Mouse (Mus musculus) lung, embryonic 15.5 days (tissue): ENCODE measurements around the gene Zfp316. TPM values are rescaled to one million over a fixed set of nuclear protein-coding genes. Genes with fewer than 3 reads are reported as not detected.

ENCODE experiments used
- ATAC-seq: fragments of 200-750 bp; cut with Nextera tagmentation; 2 replicates; pipeline ENCODE4 v1.8.0; 2017; ENCODE audit warnings: moderate number of reproducible peaks, borderline replicate concordance; ENCODE audit not compliant: low FRiP score, low TSS enrichment; ENCODE audit errors: extremely low read depth
- H3K27ac ChIP-seq: fragments of 300-500 bp; sonication (generic); 2 replicates; pipeline ENCODE4 v1.5.1; 2015; ENCODE audit warnings: moderate library complexity, mild to moderate bottlenecking, inconsistent platforms
- H3K27me3 ChIP-seq: fragments of 300-500 bp; sonication (generic); 2 replicates; pipeline ENCODE4 v1.6.1; 2015; ENCODE audit warnings: inconsistent platforms
- H3K36me3 ChIP-seq: fragments of 300-500 bp; sonication (generic); 2 replicates; pipeline ENCODE4 v1.6.1; 2015; ENCODE audit warnings: inconsistent platforms
- H3K4me1 ChIP-seq: fragments of 300-500 bp; sonication (generic); 2 replicates; pipeline ENCODE4 v1.6.1; 2015; ENCODE audit warnings: inconsistent platforms
- H3K4me2 ChIP-seq: fragments of 300-500 bp; sonication (generic); 2 replicates; pipeline ENCODE4 v1.6.1; 2015; ENCODE audit warnings: inconsistent platforms, mild to moderate bottlenecking, moderate library complexity
- H3K4me3 ChIP-seq: fragments of 300-500 bp; sonication (generic); 2 replicates; pipeline ENCODE4 v1.5.1; 2015; ENCODE audit warnings: mild to moderate bottlenecking, inconsistent platforms
- H3K9ac ChIP-seq: fragments of 300-500 bp; sonication (generic); 2 replicates; pipeline ENCODE4 v1.6.1; 2015; ENCODE audit warnings: inconsistent platforms
- H3K9me3 ChIP-seq: fragments of 300-500 bp; sonication (generic); 2 replicates; pipeline ENCODE4 v1.6.1; 2016; ENCODE audit warnings: inconsistent platforms
- WGBS: fragments of 180-500 bp; shearing (Covaris S2); methylation state at CpG from one replicate; pipeline ENCODE4 v1.1.7; 2015; 5-methylcytosine and 5-hydroxymethylcytosine counted together
- polyA plus RNA-seq: library from polyadenylated mRNA; unstranded; fragments of >200 nt; fragmentation: Nextera tagmentation; extraction: Ambion mirVana; gene quantifications from 2 replicates; pipeline ENCODE4 v1.2.1, GENCODE M21; 2015

Zfp316 gene
- polyA plus RNA-seq, result 2.8 and 3.1 TPM in 2 replicates

DNA sequence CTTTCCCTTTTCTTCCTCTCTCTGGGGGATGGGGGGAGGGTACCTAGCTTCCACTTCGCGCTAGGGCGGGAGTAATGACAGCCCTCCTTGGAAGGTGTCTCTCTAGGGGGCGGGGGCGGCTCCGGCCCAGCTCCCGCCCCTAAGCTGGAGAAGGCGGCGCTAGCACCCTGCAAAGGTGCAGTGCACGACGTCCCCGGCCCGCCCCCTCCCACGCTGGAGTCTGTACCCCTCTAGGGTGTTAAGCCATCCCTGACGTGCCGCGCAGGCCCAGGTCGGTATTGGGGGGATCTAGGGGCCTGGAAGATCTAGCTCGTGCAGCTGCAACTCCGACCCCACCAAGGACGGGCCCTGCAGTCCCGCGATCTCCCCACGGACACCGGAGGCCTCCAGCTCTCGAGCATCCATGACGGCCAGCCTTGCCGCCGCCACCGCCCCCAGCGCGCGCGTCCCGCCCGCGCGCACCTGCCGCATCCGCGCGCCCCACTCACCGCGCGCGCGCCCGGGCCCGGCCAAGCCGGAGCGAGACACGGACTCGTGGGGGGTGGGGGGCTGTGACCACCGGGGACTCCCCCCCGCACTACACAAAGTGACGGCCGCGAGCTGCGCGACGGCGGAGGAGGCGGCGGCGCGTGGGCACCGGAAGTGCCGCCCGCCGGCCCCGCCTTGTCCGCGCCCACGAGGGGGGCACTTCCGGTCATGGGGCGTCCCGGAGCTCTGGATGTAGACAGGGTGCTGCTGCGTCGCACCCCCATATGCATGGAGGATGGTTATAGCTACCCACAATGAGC, at the start of gene Zfp316:
Gene Zfp316 (minus strand): TSS at position 660 of the 788 bp plus-strand sequence.
- Histone ChIP-seq H3K27ac (peak within 1 kb of the TSS; percentile 39; the same call in 1 of the 2 replicates), H3K36me3 (no peaks in the 10 kb centered on the region), H3K9me3 (no peaks in the 10 kb centered on the region), H3K4me1 (peaks cover 12% of the 10 kb centered on the region; the same call in 1 of the 2 replicates), H3K27me3 (no peaks in the 10 kb centered on the region), H3K4me2 (peak within 1 kb of the TSS; percentile 90), H3K9ac (peak within 1 kb of the TSS; percentile 86), H3K4me3 (peak within 1 kb of the TSS; percentile 91)
- peak; percentile 80 for ATAC-seq
- WGBS, result under 1% methylated on average over 79 of the region's 79 CpGs

DNA sequence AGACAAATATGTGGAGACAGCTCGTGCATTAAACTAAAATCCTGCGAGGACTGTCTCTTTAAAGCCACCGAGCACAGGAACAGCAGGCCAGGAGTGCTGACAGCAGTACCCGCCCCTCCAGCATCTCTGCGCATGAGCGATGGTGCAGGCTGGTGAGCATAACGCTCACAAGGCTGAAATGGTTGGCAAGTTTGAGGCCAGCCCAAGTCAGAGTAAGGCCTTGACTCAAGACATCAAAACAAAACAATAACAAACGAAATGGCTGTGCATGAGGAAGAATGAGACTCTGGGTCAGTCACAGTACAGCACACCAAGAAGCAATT, 47.4 kb upstream of the Zfp316 start:
- Histone ChIP-seq H3K9me3 (no peaks in the 10 kb centered on the region), H3K36me3 (peaks cover 58% of the 10 kb centered on the region), H3K27me3 (no peaks in the 10 kb centered on the region), H3K4me2 (no peak overlapping the region), H3K9ac (no peak overlapping the region), H3K4me1 (peaks cover 25% of the 10 kb centered on the region), H3K27ac (no peak overlapping the region), H3K4me3 (no peak overlapping the region)
- ATAC-seq, result no peak
- WGBS, result 84% methylated on average over 8 of the region's 8 CpGs

DNA sequence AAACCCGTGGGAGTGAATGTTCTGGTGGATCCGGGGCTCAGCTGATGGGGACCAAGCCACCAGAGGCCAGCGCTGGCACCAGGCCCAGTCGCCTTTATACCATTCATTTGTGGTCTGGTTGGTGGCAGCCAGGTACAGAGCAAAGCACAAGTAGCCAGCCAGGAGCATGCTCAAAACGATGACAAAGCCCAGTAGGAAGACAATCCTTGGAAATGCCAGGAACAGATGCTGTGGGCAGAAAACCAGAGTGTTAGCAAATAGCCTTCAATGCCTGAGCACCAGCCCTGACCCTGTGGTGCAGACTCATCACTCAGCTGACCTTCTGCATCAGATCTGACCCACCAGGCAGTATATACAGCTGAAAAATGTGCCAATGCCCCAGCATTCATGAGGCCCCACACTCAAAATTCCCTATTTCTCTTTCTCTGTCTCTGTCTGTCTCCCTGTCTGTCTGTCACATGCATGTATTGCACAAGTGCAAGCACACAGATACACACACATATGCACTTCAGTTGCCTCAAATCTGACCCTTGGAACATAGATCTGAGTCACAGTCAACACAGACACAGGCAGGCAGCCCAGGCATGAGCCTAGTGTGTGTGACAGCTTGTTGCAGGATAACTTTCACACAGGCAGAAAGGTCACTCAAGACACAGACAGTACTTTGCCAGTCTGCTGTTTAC, 46.9 kb upstream of the Zfp316 start:
- Histone ChIP-seq H3K36me3 (peaks cover 58% of the 10 kb centered on the region), H3K4me3 (no peak overlapping the region)
- 87% methylated on average over 5 of the region's 5 CpGs for WGBS

DNA sequence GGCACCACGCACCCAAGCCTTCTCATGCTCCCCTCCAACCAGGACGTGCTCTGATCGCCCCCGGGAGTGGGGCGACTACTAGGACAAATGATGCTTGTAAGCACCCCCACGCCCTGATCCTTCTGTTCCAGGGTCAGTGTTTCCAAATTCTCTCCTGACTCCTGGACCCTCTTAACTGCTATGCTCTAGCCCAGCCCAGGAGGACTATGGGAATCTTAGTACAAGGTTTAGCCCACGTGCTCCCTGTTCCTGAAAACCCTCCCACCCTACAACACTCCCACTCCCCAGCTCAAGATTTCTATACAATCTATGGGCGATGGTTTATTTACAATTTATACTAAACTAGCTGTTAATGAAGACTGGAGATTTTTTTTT, 45.7 kb upstream of the Zfp316 start:
- Histone ChIP-seq H3K36me3 (peaks cover 61% of the 10 kb centered on the region), H3K4me1 (peaks cover 25% of the 10 kb centered on the region), H3K9ac (no peak overlapping the region), H3K4me2 (peak overlapping the region; percentile 51), H3K27ac (no peak overlapping the region; the same call in 1 of the 2 replicates), H3K9me3 (no peaks in the 10 kb centered on the region), H3K4me3 (peak overlapping the region; percentile 82), H3K27me3 (no peaks in the 10 kb centered on the region)
- 12% methylated on average over 8 of the region's 8 CpGs for WGBS
- ATAC-seq, result no peak

More for the DNA sequence above, 46.9 kb upstream of the Zfp316 start:
- Histone ChIP-seq H3K27ac (no peak overlapping the region), H3K9me3 (no peaks in the 10 kb centered on the region), H3K4me1 (peaks cover 25% of the 10 kb centered on the region), H3K27me3 (no peaks in the 10 kb centered on the region), H3K4me2 (no peak overlapping the region), H3K9ac (no peak overlapping the region)
- no peak for ATAC-seq

DNA sequence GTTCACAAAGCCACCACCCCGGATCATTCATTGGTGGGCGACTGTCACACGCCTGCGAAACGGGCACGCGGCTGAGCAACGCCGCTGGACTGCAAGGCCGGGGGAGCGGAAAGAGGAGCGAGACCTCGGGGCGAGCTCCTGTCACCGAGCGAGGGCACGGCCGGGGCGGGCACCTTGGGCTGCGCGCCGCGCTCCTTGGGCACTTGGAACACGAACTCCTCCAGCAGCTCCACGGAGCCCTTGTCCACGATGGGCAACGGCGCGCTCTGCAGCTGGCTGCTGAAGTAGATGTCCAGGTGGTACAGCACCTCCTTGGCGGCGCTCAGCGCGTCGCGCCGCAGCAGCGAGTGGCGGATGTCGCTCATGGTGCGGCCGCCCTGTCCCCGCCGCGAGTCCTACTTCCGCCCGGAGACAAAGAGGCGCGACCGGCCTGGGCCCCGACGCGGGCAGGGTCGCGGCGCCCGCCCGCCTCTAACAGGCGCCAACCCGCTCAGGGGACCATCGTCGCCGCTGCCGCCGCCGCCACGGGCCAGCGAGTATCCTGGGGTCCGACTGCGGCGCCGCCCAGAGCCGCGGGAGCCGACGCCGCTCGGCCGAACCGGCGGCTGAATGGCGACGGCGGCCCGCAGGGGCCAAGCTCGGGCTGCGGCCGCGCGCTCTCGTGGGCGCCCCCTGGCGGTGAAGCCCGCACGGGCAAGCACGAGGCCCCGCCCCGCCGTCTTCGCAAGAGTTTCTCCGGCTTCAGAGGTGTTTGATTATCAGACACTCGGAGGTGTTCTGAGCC, 45.1 kb upstream of the Zfp316 start, which contains the start of gene E130309D02Rik:
Gene E130309D02Rik (minus strand): TSS at position 631 of the 784 bp plus-strand sequence.
- no peaks in the 10 kb centered on the region for H3K9me3 ChIP-seq
- peak within 1 kb of the TSS; percentile 87 for H3K9ac ChIP-seq
- WGBS, result under 1% methylated on average over 92 of the region's 101 CpGs
- peak within 1 kb of the TSS; percentile 82 for H3K4me3 ChIP-seq
- no peaks in the 10 kb centered on the region for H3K27me3 ChIP-seq
- peak within 1 kb of the TSS; percentile 83 for H3K4me2 ChIP-seq
- H3K4me1 ChIP-seq, result peaks cover 25% of the 10 kb centered on the region
- H3K36me3 ChIP-seq, result peaks cover 61% of the 10 kb centered on the region
- peak within 1 kb of the TSS; percentile 92 for H3K27ac ChIP-seq
- ATAC-seq, result peak; percentile 87

DNA sequence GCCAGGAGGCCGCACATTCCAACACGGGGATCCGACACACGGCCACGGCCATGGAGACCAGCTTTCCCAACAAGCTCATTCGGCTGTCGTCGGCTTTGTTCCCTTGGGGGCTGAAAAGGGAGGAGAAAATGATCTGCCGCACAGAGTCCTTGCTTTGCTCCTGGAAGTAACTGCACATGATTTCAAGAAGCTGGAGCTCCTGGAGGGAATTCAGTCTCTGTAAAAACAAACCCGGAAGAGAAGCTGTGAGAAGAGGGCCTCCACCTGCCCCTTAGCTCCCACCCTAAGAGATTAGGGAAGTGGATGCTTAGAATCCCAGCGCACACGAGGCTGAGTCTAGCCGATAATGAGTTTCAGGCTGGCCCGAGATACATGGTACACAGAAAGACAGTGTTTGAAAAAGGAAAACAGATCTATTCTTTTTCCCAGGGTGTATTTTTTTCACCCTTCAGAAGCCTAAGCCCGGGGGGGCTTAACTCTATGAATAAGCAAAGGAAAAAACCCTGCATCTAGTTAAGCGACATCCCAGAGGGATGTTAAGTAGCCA, 44.4 kb upstream of the Zfp316 start:
- Histone ChIP-seq H3K9ac (peak overlapping the region; percentile 87), H3K4me1 (peaks cover 25% of the 10 kb centered on the region), H3K9me3 (no peaks in the 10 kb centered on the region), H3K36me3 (peaks cover 62% of the 10 kb centered on the region), H3K4me2 (peak overlapping the region; percentile 83), H3K4me3 (peak overlapping the region; percentile 82), H3K27ac (peak overlapping the region; percentile 92), H3K27me3 (no peaks in the 10 kb centered on the region)
- WGBS, result 2% methylated on average over 16 of the region's 16 CpGs
- ATAC-seq, result no peak

DNA sequence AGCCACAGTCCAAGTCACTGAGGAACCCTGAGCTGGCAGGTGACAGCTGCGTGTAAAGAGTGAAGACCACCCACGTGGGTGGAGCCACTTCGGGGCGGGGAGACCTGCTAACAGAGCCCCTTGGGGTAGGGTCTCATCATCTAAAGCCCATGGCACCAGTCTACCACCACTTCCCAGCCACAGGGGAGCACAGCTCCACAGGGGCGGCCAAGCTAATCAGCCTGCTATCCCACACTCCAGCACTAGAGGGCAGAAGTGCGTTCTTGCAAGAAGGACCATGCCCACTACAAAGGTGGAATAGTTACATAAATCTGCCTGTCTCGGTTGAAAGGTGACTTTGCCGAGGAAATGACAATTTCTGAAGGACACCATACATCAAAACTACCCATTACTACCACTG, 42.1 kb upstream of the Zfp316 start:
- ATAC-seq, result no peak
- H3K4me1 ChIP-seq, result peaks cover 30% of the 10 kb centered on the region
- H3K9ac ChIP-seq, result no peak overlapping the region
- H3K27me3 ChIP-seq, result no peaks in the 10 kb centered on the region
- no peaks in the 10 kb centered on the region for H3K9me3 ChIP-seq
- H3K4me3 ChIP-seq, result no peak overlapping the region
- H3K4me2 ChIP-seq, result no peak overlapping the region
- 56% methylated on average over 8 of the region's 8 CpGs for WGBS
- H3K36me3 ChIP-seq, result peaks cover 66% of the 10 kb centered on the region
- H3K27ac ChIP-seq, result no peak overlapping the region

DNA sequence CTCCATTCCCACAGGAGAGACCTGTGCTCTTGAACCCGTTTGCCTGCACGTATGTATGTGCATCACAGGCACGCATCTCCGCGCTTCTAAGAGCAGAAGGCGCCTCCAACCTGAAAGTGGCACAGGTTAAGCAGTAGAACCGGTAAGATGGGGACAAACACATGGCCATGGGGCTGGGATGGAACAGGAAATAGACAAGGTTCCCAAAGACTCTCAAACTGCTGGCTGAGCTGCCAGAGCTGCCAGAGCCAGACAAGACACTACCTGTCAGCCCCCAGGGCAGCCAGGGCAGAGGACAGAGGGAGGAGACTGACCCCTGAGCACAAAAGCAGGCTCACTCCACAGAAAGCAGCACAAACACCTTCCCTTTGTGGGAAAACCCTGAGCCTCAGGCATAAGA, 40.1 kb upstream of the Zfp316 start:
- H3K4me2 ChIP-seq, result no peak overlapping the region
- ATAC-seq, result no peak
- H3K9me3 ChIP-seq, result no peaks in the 10 kb centered on the region
- H3K4me3 ChIP-seq, result no peak overlapping the region
- WGBS, result 96% methylated on average over 7 of the region's 7 CpGs
- H3K9ac ChIP-seq, result no peak overlapping the region
- no peak overlapping the region for H3K27ac ChIP-seq
- H3K36me3 ChIP-seq, result peaks cover 79% of the 10 kb centered on the region
- no peaks in the 10 kb centered on the region for H3K27me3 ChIP-seq
- peaks cover 22% of the 10 kb centered on the region for H3K4me1 ChIP-seq

DNA sequence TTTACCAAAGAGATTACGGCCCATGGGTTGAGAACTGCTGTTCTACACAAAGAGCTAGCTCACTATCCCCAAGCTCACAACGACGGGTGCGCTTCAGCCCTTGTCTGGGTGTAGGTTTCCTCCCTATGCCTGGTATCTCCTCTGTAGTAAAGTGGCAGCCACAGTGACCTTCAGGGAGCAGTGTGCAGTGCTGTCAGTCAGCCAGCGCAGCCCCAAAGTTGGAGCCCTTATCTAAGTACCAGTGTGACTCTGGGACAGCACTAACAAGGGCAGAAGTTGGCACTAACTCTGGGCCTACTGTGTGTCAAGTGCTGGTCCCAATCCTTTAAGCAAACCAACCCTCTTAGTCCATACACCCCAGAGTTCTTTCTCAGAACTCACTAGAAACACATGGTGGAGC, 39.0 kb upstream of the Zfp316 start:
- H3K4me1 ChIP-seq, result peaks cover 17% of the 10 kb centered on the region
- peaks cover 87% of the 10 kb centered on the region for H3K36me3 ChIP-seq
- no peaks in the 10 kb centered on the region for H3K27me3 ChIP-seq
- no peak overlapping the region for H3K27ac ChIP-seq
- 69% methylated on average over 5 of the region's 5 CpGs for WGBS
- no peak overlapping the region for H3K9ac ChIP-seq
- no peak overlapping the region for H3K4me2 ChIP-seq
- no peaks in the 10 kb centered on the region for H3K9me3 ChIP-seq
- H3K4me3 ChIP-seq, result no peak overlapping the region
- ATAC-seq, result no peak

DNA sequence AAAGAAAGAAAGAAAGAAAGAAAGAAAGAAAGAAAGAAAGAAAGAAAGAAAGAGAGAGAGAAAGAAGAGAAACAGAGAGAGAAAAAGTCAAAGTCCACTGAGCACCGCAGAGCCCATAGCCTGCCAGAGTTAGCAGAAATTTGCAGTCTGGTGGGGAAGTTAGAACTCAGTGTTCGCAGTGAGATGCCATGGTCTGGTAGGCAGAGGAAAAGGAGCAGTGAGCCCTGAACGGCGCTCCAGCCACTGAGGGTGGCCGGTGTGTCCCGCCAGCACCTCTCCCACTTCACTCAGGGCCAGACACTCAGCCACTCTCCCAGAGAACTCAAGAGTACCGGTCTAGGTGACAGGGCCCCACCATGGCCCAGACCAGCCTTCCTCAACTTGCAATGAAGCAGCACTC, 34.4 kb upstream of the Zfp316 start:
- no peak overlapping the region for H3K4me3 ChIP-seq
- no peak overlapping the region for H3K9ac ChIP-seq
- ATAC-seq, result no peak
- 86% methylated on average over 7 of the region's 7 CpGs for WGBS
- 0 out of 2 replicates have a peak, but pooled peaks cover 6% of the 10 kb centered on the region for H3K4me1 ChIP-seq
- peaks cover 94% of the 10 kb centered on the region for H3K36me3 ChIP-seq
- H3K27ac ChIP-seq, result no peak overlapping the region
- H3K4me2 ChIP-seq, result no peak overlapping the region
- no peaks in the 10 kb centered on the region for H3K27me3 ChIP-seq
- no peaks in the 10 kb centered on the region for H3K9me3 ChIP-seq

DNA sequence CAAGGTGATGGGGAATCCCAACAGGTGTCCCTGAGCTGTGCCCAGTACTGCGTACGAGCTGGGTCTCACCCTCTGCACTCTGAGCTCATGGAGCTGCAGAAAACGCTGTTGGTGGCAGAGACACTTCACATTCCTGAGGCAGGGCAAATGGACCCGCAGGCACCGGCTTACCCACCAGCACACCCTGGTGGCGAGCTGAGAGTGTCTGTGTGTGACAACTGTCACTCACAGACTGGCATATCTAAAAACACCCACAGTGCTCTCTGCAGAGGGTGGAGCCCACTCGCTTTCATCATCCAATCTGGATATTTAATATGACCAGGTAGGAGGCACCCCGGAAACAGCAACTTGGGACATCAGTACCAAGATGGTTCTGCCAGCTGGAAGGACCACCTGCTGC, 31.5 kb upstream of the Zfp316 start:
- no peak for ATAC-seq
- Histone ChIP-seq H3K4me2 (no peak overlapping the region), H3K36me3 (peaks cover 70% of the 10 kb centered on the region), H3K9me3 (no peaks in the 10 kb centered on the region), H3K4me1 (peaks cover 7% of the 10 kb centered on the region; the same call in 1 of the 2 replicates), H3K9ac (no peak overlapping the region), H3K4me3 (no peak overlapping the region), H3K27me3 (no peaks in the 10 kb centered on the region), H3K27ac (no peak overlapping the region)
- 58% methylated on average over 8 of the region's 8 CpGs for WGBS
